Mouse (Mus musculus) left cerebral cortex, postnatal 10 days (tissue): ENCODE measurements at regions not wholly inside any gene's neighbourhood (a gene's known extent, or its start where the extent isn't known, plus 50 kb on each side); places are given as distances from the start of the nearest gene placed in this dataset.

ENCODE experiments used
- DNase-seq, 2 experiments: peaks; one replicate each; pipeline ENCODE4 v3.0.0; 2021 to 2022; ENCODE audit warnings: low spot score in 2 of 2, mixed read lengths in 1 of 2; ENCODE audit errors: extremely low spot score in 1 of 2
- intact Hi-C: fragments of 180-260 bp; cut with DNase I; formaldehyde crosslinking; loops from one replicate; pipeline ENCODE4 v1.15.1; 2025

DNA sequence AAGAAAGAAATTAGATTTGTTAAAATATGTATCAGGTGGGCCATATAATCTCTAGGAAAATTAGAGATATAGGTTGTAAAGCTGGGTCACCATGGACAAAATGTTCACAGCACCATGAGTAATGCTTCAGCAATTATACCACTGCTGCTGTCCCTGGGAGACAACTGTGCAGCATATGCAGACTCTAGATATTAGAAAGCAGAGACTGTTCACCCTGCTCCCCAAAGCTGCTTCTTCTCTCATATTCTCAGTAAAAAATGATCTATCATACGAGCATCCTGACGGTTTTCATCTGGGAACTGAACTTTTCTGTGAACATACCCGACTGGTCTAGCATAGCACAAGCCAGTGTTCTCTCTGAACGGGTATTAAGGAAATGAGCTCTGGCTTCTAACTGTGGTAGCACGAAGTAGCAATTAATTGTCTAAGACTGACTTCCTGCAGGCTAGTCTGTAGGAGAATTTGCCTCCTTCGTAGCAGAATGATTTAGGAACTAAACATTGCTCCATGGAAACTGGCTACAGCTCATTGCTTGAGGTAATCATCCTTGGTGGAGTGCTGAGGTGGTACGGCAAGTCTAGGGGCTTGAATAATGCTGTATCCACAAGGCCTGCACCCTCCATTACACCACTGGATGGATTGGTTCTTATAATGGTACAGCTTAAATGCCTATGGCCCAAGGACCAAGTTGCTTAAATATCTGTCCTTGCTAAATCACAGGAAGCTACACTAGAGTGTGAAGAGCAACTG lies 305.9 kb downstream of the Otol1 start:
- intact Hi-C loops = no loop called here
- no peak for DNase-seq

- intact Hi-C loops = no loop called here
- DNase-seq = no peak
Measured at GRCm38 (mm10) chr3:70314239-70314638, 306.8 kb downstream of the Otol1 start.

GRCm38 (mm10) chr3:70318377-70318776 lies 311.0 kb downstream of the Otol1 start:
- intact Hi-C loops = no loop called here
- no peak for DNase-seq

GRCm38 (mm10) chr3:70319139-70319538 lies 311.7 kb downstream of the Otol1 start:
- intact Hi-C loops = no loop called here
- DNase-seq = no peak

GRCm38 (mm10) chr3:70321161-70321657 lies 313.8 kb downstream of the Otol1 start:
- no peak for DNase-seq
- intact Hi-C loops = no loop called here

DNA sequence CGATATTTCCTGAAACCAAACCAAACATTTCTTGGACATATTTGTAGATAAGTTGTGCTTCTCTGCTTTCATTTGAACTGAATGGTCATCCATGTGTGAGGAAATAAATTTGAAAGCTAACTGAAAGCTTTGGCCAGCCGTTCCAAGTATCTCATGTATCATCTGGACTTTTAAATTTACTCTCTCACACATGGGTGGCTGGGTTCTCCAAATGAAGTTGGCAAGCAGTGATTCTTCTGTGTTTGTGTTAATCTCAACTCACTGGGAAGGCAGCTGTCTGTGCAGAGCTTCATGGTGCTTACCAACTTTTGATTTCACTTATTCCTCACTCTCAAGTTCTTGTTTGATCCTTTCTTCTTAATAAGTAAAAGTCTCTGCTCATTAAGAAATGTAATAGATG lies 317.3 kb downstream of the Otol1 start:
- intact Hi-C loops = no loop called here
- no peak for DNase-seq
